Mouse (Mus musculus) embryonic facial prominence, embryonic 14.5 days (tissue): Measurements from ENCODE around the gene Gm42791. TPM values are rescaled to one million over a fixed set of nuclear protein-coding genes. Genes with fewer than 3 reads are reported as not detected.

Experiments used
- ATAC-seq: fragments of 200-750 bp; cut with Nextera tagmentation; 2 replicates; pipeline ENCODE4 v1.8.0; 2017; ENCODE audit warnings: low read depth, moderate number of reproducible peaks, moderate TSS enrichment
- DNase-seq: peaks from one replicate; pipeline ENCODE4 v3.0.0-alpha.2; 2015; ENCODE audit warnings: low spot score
- H3K27ac ChIP-seq: fragments of 300-500 bp; sonication (generic); replicated peaks from 2 replicates; pipeline ENCODE4 v1.5.1; 2014; ENCODE audit warnings: low read depth, mild to moderate bottlenecking, low read length, moderate library complexity
- H3K27me3 ChIP-seq: fragments of 300-500 bp; sonication (generic); replicated peaks from 2 replicates; pipeline ENCODE4 v1.6.1; 2014; ENCODE audit warnings: low read length; ENCODE audit not compliant: control insufficient read depth, insufficient read depth
- H3K36me3 ChIP-seq: fragments of 300-500 bp; sonication (generic); 2 replicates; pipeline ENCODE4 v1.6.1; 2014; ENCODE audit warnings: low read length, mixed read lengths; ENCODE audit not compliant: control insufficient read depth, insufficient read depth
- H3K4me1 ChIP-seq: fragments of 300-500 bp; sonication (generic); 2 replicates; pipeline ENCODE4 v1.6.1; 2014; ENCODE audit warnings: antibody characterized with exemption, low read length; ENCODE audit not compliant: control insufficient read depth, insufficient read depth
- H3K4me2 ChIP-seq: fragments of 300-500 bp; sonication (generic); 2 replicates; pipeline ENCODE4 v1.6.1; 2014; ENCODE audit warnings: low read depth, mild to moderate bottlenecking, low read length, moderate library complexity, mixed read lengths
- H3K4me3 ChIP-seq: fragments of 300-500 bp; sonication (generic); 2 replicates; pipeline ENCODE4 v1.5.1; 2014; ENCODE audit warnings: low read depth, mild to moderate bottlenecking, low read length
- H3K9ac ChIP-seq: fragments of 300-500 bp; sonication (generic); 2 replicates; pipeline ENCODE4 v1.6.1; 2014; ENCODE audit warnings: low read depth, mild to moderate bottlenecking, low read length, moderate library complexity, mixed read lengths
- H3K9me3 ChIP-seq: fragments of 300-500 bp; sonication (generic); 2 replicates; pipeline ENCODE4 v1.6.1; 2016; ENCODE audit warnings: low read length; ENCODE audit not compliant: control insufficient read depth
- WGBS: fragments of 180-500 bp; shearing (Covaris S2); extraction: QIAGEN DNeasy Blood & Tissue Kit; methylation state at CpG from one replicate; pipeline ENCODE4 v1.1.7; 2014; 5-methylcytosine and 5-hydroxymethylcytosine counted together
- polyA plus RNA-seq: library from polyadenylated mRNA; unstranded; fragments of >200 nt; fragmentation: Nextera tagmentation; extraction: Ambion mirVana; gene quantifications from 2 replicates; pipeline ENCODE4 v1.2.1, GENCODE M21; 2014

Gm42791 gene
- polyA plus RNA-seq, 1 experiment from 2014 or later = 2.2 TPM

DNA sequence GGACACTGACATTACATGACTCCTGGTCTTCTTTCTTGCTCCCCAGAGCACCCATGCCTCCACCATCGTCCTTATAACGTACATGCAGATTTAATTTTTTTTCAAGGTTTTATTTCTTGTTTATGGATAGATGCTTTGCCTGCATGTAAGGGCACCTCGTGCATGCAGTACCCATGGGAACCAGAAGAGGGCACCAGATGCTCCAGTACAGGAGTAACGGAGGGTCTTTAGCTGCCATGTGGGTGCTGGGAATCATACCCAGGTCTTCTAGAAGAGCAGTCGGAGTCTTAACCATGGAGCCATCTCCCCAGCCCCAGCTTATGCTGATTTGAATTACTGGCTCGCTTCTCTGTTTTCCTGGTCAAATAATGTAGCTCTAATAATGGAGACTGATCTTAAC, 52.6 kb downstream of the Gm42791 start:
- Histone ChIP-seq H3K9ac (no peak overlapping the region), H3K4me2 (no peak overlapping the region), H3K36me3 (no peaks in the 10 kb centered on the region), H3K9me3 (no peaks in the 10 kb centered on the region; the same call in 1 of the 2 replicates), H3K27ac (no peak overlapping the region), H3K4me3 (no peak overlapping the region), H3K4me1 (no peaks in the 10 kb centered on the region), H3K27me3 (no peaks in the 10 kb centered on the region)
- DNase-seq = no peak
- ATAC-seq = no peak
- WGBS = 95% methylated on average over 6 of the region's 6 CpGs

GRCm38 (mm10) chr5:148941867-148942266, 53.1 kb downstream of the Gm42791 start:
- WGBS = 89% methylated on average over 10 of the region's 10 CpGs
- Histone ChIP-seq H3K27ac (no peak overlapping the region), H3K4me2 (no peak overlapping the region), H3K4me1 (no peaks in the 10 kb centered on the region), H3K4me3 (no peak overlapping the region), H3K9ac (no peak overlapping the region), H3K36me3 (no peaks in the 10 kb centered on the region), H3K27me3 (no peaks in the 10 kb centered on the region), H3K9me3 (no peaks in the 10 kb centered on the region; the same call in 1 of the 2 replicates)
- ATAC-seq (no peak), DNase-seq (no peak)

DNA sequence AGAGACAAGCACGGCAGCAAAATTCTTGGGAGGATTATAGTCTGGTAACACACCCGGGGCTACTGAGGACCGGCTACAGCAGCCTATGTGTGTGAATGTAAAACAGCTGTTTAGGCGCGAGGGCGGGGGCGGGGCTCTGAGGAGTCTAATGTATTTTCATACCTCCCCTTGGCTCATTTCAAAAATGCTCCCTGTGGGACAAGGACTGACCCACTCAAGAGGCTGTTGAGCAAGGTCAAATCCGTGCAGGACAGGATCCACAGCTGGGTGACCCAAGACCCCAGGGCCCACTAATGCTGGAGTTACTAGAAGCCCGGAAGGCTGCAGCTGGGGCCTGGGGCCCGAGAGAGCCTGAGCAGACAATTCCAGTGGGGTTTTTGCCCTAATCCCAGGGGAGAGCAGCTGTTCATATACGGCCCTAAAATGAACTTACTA, 55.0 kb downstream of the Gm42791 start:
- H3K4me3 ChIP-seq = no peak overlapping the region
- peaks cover 6% of the 10 kb centered on the region; the same call in 1 of the 2 replicates for H3K9me3 ChIP-seq
- DNase-seq = peak; percentile 64
- 54% methylated on average over 11 of the region's 11 CpGs for WGBS
- no peak overlapping the region; the same call in 1 of the 2 replicates for H3K27ac ChIP-seq
- peak; percentile 75 for ATAC-seq
- no peaks in the 10 kb centered on the region for H3K4me1 ChIP-seq
- H3K4me2 ChIP-seq = no peak overlapping the region
- no peak overlapping the region for H3K9ac ChIP-seq
- H3K27me3 ChIP-seq = no peaks in the 10 kb centered on the region
- H3K36me3 ChIP-seq = no peaks in the 10 kb centered on the region

DNA sequence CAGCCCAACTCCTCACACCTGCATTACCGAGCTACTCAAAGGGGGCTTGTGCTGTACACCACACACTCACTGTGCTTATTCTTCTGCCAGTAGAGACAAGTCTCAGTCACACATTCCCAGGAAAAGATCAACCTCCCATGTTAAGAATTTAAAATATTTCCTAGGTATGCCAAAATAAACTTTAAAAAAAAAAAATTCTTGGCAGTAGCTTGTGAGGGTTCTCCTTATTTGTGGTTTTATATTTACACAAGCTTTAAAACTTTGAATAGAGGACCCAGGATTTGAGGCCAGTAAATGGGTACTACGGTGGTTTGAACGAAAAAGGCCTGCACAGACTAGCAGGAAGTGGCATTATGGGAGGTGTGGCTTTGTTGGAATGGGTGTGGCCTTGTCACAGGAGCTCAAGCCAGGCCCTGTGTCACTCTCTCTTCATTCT, 58.4 kb downstream of the Gm42791 start:
- Histone ChIP-seq H3K36me3 (no peaks in the 10 kb centered on the region), H3K4me1 (no peaks in the 10 kb centered on the region), H3K9me3 (0 out of 2 replicates have a peak, but pooled peaks cover 6% of the 10 kb centered on the region), H3K27me3 (no peaks in the 10 kb centered on the region), H3K4me3 (no peak overlapping the region), H3K4me2 (no peak overlapping the region), H3K27ac (no peak overlapping the region), H3K9ac (no peak overlapping the region)
- no peak for ATAC-seq
- peak; percentile 33 for DNase-seq
- 63% methylated on average over 3 of the region's 3 CpGs for WGBS

- DNase-seq = no peak
- 83% methylated on average over 6 of the region's 6 CpGs for WGBS
- Histone ChIP-seq H3K4me3 (no peak overlapping the region), H3K9me3 (0 out of 2 replicates have a peak, but pooled peaks cover 6% of the 10 kb centered on the region), H3K4me1 (no peaks in the 10 kb centered on the region), H3K4me2 (no peak overlapping the region), H3K9ac (no peak overlapping the region), H3K27me3 (no peaks in the 10 kb centered on the region), H3K27ac (no peak overlapping the region), H3K36me3 (no peaks in the 10 kb centered on the region)
- no peak for ATAC-seq
Observed at GRCm38 (mm10) chr5:148935871-148936270, 59.1 kb downstream of the Gm42791 start.

- ATAC-seq = no peak
- DNase-seq = peak; percentile 13
- Histone ChIP-seq H3K9ac (no peak overlapping the region), H3K9me3 (0 out of 2 replicates have a peak, but pooled peaks cover 6% of the 10 kb centered on the region), H3K36me3 (no peaks in the 10 kb centered on the region), H3K27me3 (no peaks in the 10 kb centered on the region), H3K4me3 (no peak overlapping the region), H3K27ac (0 out of 2 replicates have a peak overlapping the region, but pooled peaks have one; percentile 15), H3K4me1 (no peaks in the 10 kb centered on the region), H3K4me2 (no peak overlapping the region)
- 31% methylated on average over 7 of the region's 7 CpGs for WGBS
Observed at GRCm38 (mm10) chr5:148935071-148935821, 59.7 kb downstream of the Gm42791 start.

GRCm38 (mm10) chr5:148934457-148934856, 60.5 kb downstream of the Gm42791 start:
- H3K4me2 ChIP-seq = no peak overlapping the region
- no peak overlapping the region for H3K4me3 ChIP-seq
- 65% methylated on average over 6 of the region's 6 CpGs for WGBS
- no peaks in the 10 kb centered on the region for H3K4me1 ChIP-seq
- H3K36me3 ChIP-seq = no peaks in the 10 kb centered on the region
- H3K9me3 ChIP-seq = 0 out of 2 replicates have a peak, but pooled peaks cover 6% of the 10 kb centered on the region
- no peak overlapping the region for H3K9ac ChIP-seq
- no peak overlapping the region for H3K27ac ChIP-seq
- peak; percentile 19; the same call in 1 of the 2 replicates for ATAC-seq
- no peaks in the 10 kb centered on the region for H3K27me3 ChIP-seq
- DNase-seq = no peak

GRCm38 (mm10) chr5:148933767-148934166, 61.2 kb downstream of the Gm42791 start:
- DNase-seq = no peak
- Histone ChIP-seq H3K4me1 (no peaks in the 10 kb centered on the region; the same call in 1 of the 2 replicates), H3K36me3 (no peaks in the 10 kb centered on the region), H3K9me3 (0 out of 2 replicates have a peak, but pooled peaks cover 6% of the 10 kb centered on the region), H3K27me3 (no peaks in the 10 kb centered on the region), H3K9ac (no peak overlapping the region), H3K4me2 (no peak overlapping the region), H3K27ac (no peak overlapping the region), H3K4me3 (no peak overlapping the region)
- WGBS = 55% methylated on average over 8 of the region's 8 CpGs
- ATAC-seq = no peak
